18 mouse cellular contexts compared by ENCODE assay signal in the genomic region with DNA sequence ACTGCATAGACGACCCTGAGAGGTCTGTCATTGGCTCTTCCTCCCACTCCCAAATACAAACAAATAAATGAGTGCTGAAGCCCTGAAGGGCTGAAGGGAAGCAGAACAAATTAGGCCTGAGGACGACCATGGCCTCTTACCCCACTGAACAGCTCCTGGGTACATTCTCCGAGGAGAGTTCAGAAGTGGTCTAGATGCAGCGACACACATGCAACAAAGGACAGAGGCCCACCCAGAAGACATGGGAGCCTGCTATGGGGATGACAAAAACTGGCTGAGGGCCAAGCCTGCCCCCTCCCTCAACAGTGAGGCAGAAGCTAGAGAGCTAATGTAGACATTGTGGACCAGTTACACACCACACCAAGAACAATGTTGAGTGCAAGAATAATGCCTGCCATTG.
DNase-seq lines count a peak whose midpoint lies in the region; ATAC-seq and TF ChIP-seq lines count a peak whose summit lies in the region.
"Had no signal": no experiment of that assay in that cellular context is flagged by ENCODE, and none has a peak within 500 bp of the region (broad histone marks: within the 10 kb centered on the region; RNA-seq: fewer than 3 reads in every experiment).

No protein-coding gene starts in this region.

- no peaks in the 10 kb centered on the region for H3K27me3 ChIP-seq in lung, embryonic 14.5 days (ENCODE audit: insufficient read depth, low read length)
- no peaks in the 10 kb centered on the region for H3K27me3 ChIP-seq in embryonic facial prominence, embryonic 12.5 days
- H3K27me3 ChIP-seq in limb, embryonic 10.5 days (ENCODE audit: low read depth, poor library complexity, severe bottlenecking), result no peaks in the 10 kb centered on the region
- H3K27me3 ChIP-seq: liver, embryonic 15.5 days had no signal

- ATAC-seq in lung, embryonic 14.5 days (ENCODE audit: insufficient read depth), result peak; percentile 36; the same call in 1 of the 2 replicates
- ATAC-seq in embryonic facial prominence, embryonic 12.5 days (ENCODE audit: insufficient number of reproducible peaks, insufficient read depth, low FRiP score, low TSS enrichment), result 0 out of 2 replicates have a peak, but pooled peaks have one; percentile 36
- ATAC-seq: forebrain, embryonic 14.5 days; intestine, embryonic 16.5 days had no signal

- no peak overlapping the region for H3K4me3 ChIP-seq in lung, embryonic 14.5 days (ENCODE audit: low read depth, low read length)
- H3K4me3 ChIP-seq in embryonic facial prominence, embryonic 12.5 days, result no peak overlapping the region
- H3K4me3 ChIP-seq in limb, embryonic 10.5 days, result no peak overlapping the region
- H3K4me3 ChIP-seq: liver, embryonic 15.5 days had no signal

- no peak overlapping the region for H3K9ac ChIP-seq in lung, embryonic 14.5 days
- H3K9ac ChIP-seq in embryonic facial prominence, embryonic 12.5 days, result no peak overlapping the region
- H3K9ac ChIP-seq: liver, embryonic 15.5 days had no signal

- TF ChIP-seq CTCF in lung, embryonic 14.5 days (IDR thresholded peaks at IDR 0.05; ENCODE audit: low read depth), result no peak

- H3K27ac ChIP-seq in lung, embryonic 14.5 days (ENCODE audit: low read depth), result peak overlapping the region; percentile 18; the same call in 1 of the 2 replicates
- H3K27ac ChIP-seq in embryonic facial prominence, embryonic 12.5 days, result peak overlapping the region; percentile 94
- H3K27ac ChIP-seq in limb, embryonic 10.5 days, result peak overlapping the region; percentile 88
- H3K27ac ChIP-seq: liver, embryonic 15.5 days had no signal

- no peaks in the 10 kb centered on the region for H3K9me3 ChIP-seq in lung, embryonic 14.5 days (ENCODE audit: low read depth, low read length)
- H3K9me3 ChIP-seq in embryonic facial prominence, embryonic 12.5 days, result no peaks in the 10 kb centered on the region
- no peaks in the 10 kb centered on the region for H3K9me3 ChIP-seq in limb, embryonic 10.5 days (replicated peaks)
- H3K9me3 ChIP-seq: G1E; liver, embryonic 15.5 days had no signal

- peaks cover 13% of the 10 kb centered on the region; the same call in 1 of the 2 replicates for H3K4me1 ChIP-seq in lung, embryonic 14.5 days (ENCODE audit: insufficient read depth)
- peaks cover 17% of the 10 kb centered on the region for H3K4me1 ChIP-seq in embryonic facial prominence, embryonic 12.5 days
- H3K4me1 ChIP-seq in limb, embryonic 10.5 days, result peaks cover 18% of the 10 kb centered on the region
- H3K4me1 ChIP-seq: liver, embryonic 15.5 days had no signal

- H3K36me3 ChIP-seq in lung, embryonic 14.5 days (ENCODE audit: insufficient read depth), result no peaks in the 10 kb centered on the region
- no peaks in the 10 kb centered on the region for H3K36me3 ChIP-seq in embryonic facial prominence, embryonic 12.5 days
- H3K36me3 ChIP-seq in limb, embryonic 10.5 days, result no peaks in the 10 kb centered on the region
- H3K36me3 ChIP-seq: G1E; liver, embryonic 15.5 days had no signal

- 27% methylated on average over 4 of the region's 4 CpGs for WGBS in lung, embryonic 14.5 days
- 26% methylated on average over 4 of the region's 4 CpGs for WGBS in embryonic facial prominence, embryonic 12.5 days
- 54% methylated on average over 4 of the region's 4 CpGs for WGBS in limb, embryonic 10.5 days

- no peak overlapping the region for H3K4me2 ChIP-seq in lung, embryonic 14.5 days
- no peak overlapping the region for H3K4me2 ChIP-seq in embryonic facial prominence, embryonic 12.5 days (replicated peaks)
- H3K4me2 ChIP-seq: liver, embryonic 15.5 days; midbrain, embryonic 11.5 days had no signal

- no peak for DNase-seq in lung, embryonic 14.5 days
- DNase-seq in lung, postnatal 14 days, result no peak
- DNase-seq in limb, embryonic 10.5 days (ENCODE audit: low spot score), result peak; percentile 33
- DNase-seq in retina, embryonic 14.5 days (ENCODE audit: low spot score), result peak; percentile 44
- no peak for DNase-seq in adrenal gland, adult 2 months
- no peak for DNase-seq in liver
- DNase-seq: cerebellum, postnatal 36 days; gastrocnemius, postnatal 36 days; heart, postnatal 4 days; lung, postnatal 36 days; right cerebral cortex, adult 18-20 months; thymus, adult 18-20 months had no signal

Comparison
In these comparisons a context has a peak if more than half of its experiments do, and no peak if none do; other contexts are left out.
1. DNase-seq: peak in limb, embryonic 10.5 days (single experiment) and retina, embryonic 14.5 days (single experiment); none in lung, embryonic 14.5 days (single experiment), lung, postnatal 14 days (single experiment), adrenal gland, adult 2 months (single experiment) and liver (single experiment).
2. H3K27ac ChIP-seq: peak in every context shown above with its lines; median percentile 94 in embryonic facial prominence, embryonic 12.5 days; 88 in limb, embryonic 10.5 days; 18 in lung, embryonic 14.5 days.